Mouse (Mus musculus): Measurements from ENCODE around the gene Slc27a3. TPM values are rescaled to one million over a fixed set of nuclear protein-coding genes. Genes with fewer than 3 reads are reported as not detected.
A peak's percentile ranks its signal among the peaks of the same experiment; 100 is the strongest.
"Not testable (repeated sequence)": the region's sequence is repeated elsewhere in the genome, so short reads cannot be mapped to it uniquely, and the experiment has no call there.

Slc27a3 gene
- total and polyA plus RNA-seq, 3 experiments: 0.76 to 3.7 (median 1.1) TPM

GRCm38 (mm10) chr3:90359230-90359629 lies 30.5 kb downstream of the Slc27a3 start:
- intact Hi-C loops (cut with DNase I): no loop called here
- Histone ChIP-seq H3K27me3 (ENCODE audit: control insufficient read depth, insufficient read depth, low read length) (no peaks in the 10 kb centered on the region), H3K9ac (ENCODE audit: low read depth, low read length) (no peak overlapping the region), H3K36me3 (ENCODE audit: control insufficient read depth, insufficient read depth, low read length) (peaks cover 8% of the 10 kb centered on the region), H3K4me1 (ENCODE audit: control insufficient read depth, insufficient read depth, low read length) (no peaks in the 10 kb centered on the region), H3K27ac (no peak overlapping the region), H3K4me3 (no peak overlapping the region), H3K79me2 (replicated peaks; ENCODE audit: control insufficient read depth, insufficient read depth, low read length) (no peaks in the 10 kb centered on the region)
- no peak for DNase-seq
- WGBS: 59% methylated on average over 1 of the region's 1 CpGs
- no peak for TF ChIP-seq CTCF (IDR thresholded peaks at IDR 0.05)
- no peak for TF ChIP-seq EP300 (IDR thresholded peaks at IDR 0.05; ENCODE audit: insufficient read depth, low read depth, low read length)
- TF ChIP-seq POLR2A (IDR thresholded peaks at IDR 0.05; ENCODE audit: insufficient read depth, low read depth, low read length): no peak

GRCm38 (mm10) chr3:90357959-90358358 lies 31.8 kb downstream of the Slc27a3 start:
- intact Hi-C loops (cut with DNase I): no loop called here
- no peak overlapping the region for H3K4me3 ChIP-seq
- no peak overlapping the region for H3K27ac ChIP-seq
- no peaks in the 10 kb centered on the region for H3K27me3 ChIP-seq (ENCODE audit: control insufficient read depth, insufficient read depth, low read length)
- H3K79me2 ChIP-seq (replicated peaks; ENCODE audit: control insufficient read depth, insufficient read depth, low read length): no peaks in the 10 kb centered on the region
- H3K4me1 ChIP-seq (ENCODE audit: control insufficient read depth, insufficient read depth, low read length): no peaks in the 10 kb centered on the region
- WGBS: 60% methylated on average over 7 of the region's 7 CpGs
- H3K36me3 ChIP-seq (ENCODE audit: control insufficient read depth, insufficient read depth, low read length): peaks cover 9% of the 10 kb centered on the region
- no peak overlapping the region for H3K9ac ChIP-seq (ENCODE audit: low read depth, low read length)
- DNase-seq: no peak
- no peak for TF ChIP-seq POLR2A (IDR thresholded peaks at IDR 0.05; ENCODE audit: insufficient read depth, low read depth, low read length)
- TF ChIP-seq CTCF (IDR thresholded peaks at IDR 0.05): no peak
- no peak for TF ChIP-seq EP300 (IDR thresholded peaks at IDR 0.05; ENCODE audit: insufficient read depth, low read depth, low read length)

- no peak for DNase-seq
- Histone ChIP-seq H3K27ac (no peak overlapping the region), H3K79me2 (replicated peaks; ENCODE audit: control insufficient read depth, insufficient read depth, low read length) (0 out of 2 replicates have a peak, but pooled peaks cover 1% of the 10 kb centered on the region), H3K27me3 (ENCODE audit: control insufficient read depth, insufficient read depth, low read length) (no peaks in the 10 kb centered on the region), H3K4me1 (ENCODE audit: control insufficient read depth, insufficient read depth, low read length) (no peaks in the 10 kb centered on the region), H3K36me3 (ENCODE audit: control insufficient read depth, insufficient read depth, low read length) (peaks cover 7% of the 10 kb centered on the region), H3K9ac (ENCODE audit: low read depth, low read length) (no peak overlapping the region), H3K4me3 (no peak overlapping the region)
- TF ChIP-seq CTCF (IDR thresholded peaks at IDR 0.05): peak; percentile 38
- no peak for TF ChIP-seq POLR2A (IDR thresholded peaks at IDR 0.05; ENCODE audit: insufficient read depth, low read depth, low read length)
- no peak for TF ChIP-seq EP300 (IDR thresholded peaks at IDR 0.05; ENCODE audit: insufficient read depth, low read depth, low read length)
- WGBS: 96% methylated on average over 4 of the region's 4 CpGs
- intact Hi-C loops (cut with DNase I): no loop called here
These were observed 41.9 kb downstream of the Slc27a3 start for GRCm38 (mm10) chr3:90347847-90348246.

- intact Hi-C loops (cut with DNase I): loop anchor here (5.0 kb wide), 1 partner anchor 51 kb away; the partner anchor contains the start of gene Gatad2b
- not testable (repeated sequence) for H3K4me1 ChIP-seq (ENCODE audit: control insufficient read depth, insufficient read depth, low read length); DNase-seq; H3K4me3 ChIP-seq; H3K27me3 ChIP-seq (ENCODE audit: control insufficient read depth, insufficient read depth, low read length); H3K36me3 ChIP-seq (ENCODE audit: control insufficient read depth, insufficient read depth, low read length); H3K27ac ChIP-seq; H3K9ac ChIP-seq (ENCODE audit: low read depth, low read length); H3K79me2 ChIP-seq (replicated peaks; ENCODE audit: control insufficient read depth, insufficient read depth, low read length)
- 82% methylated on average over 2 of the region's 2 CpGs for WGBS
- TF ChIP-seq CTCF (IDR thresholded peaks at IDR 0.05): peak; percentile 44
These were observed 46.9 kb downstream of the Slc27a3 start for GRCm38 (mm10) chr3:90342853-90343252.

- intact Hi-C loops (cut with DNase I): loop anchor here (5.0 kb wide), 1 partner anchor 48 kb away; the partner anchor contains the start of gene Gatad2b
- H3K9ac ChIP-seq (ENCODE audit: low read depth, low read length): no peak overlapping the region
- TF ChIP-seq EP300 (IDR thresholded peaks at IDR 0.05; ENCODE audit: insufficient read depth, low read depth, low read length): no peak
- TF ChIP-seq POLR2A (IDR thresholded peaks at IDR 0.05; ENCODE audit: insufficient read depth, low read depth, low read length): no peak
- TF ChIP-seq CTCF (IDR thresholded peaks at IDR 0.05): no peak
These were observed 49.6 kb downstream of the Slc27a3 start for GRCm38 (mm10) chr3:90340177-90340576.

GRCm38 (mm10) chr3:90338190-90338589 lies 51.5 kb downstream of the Slc27a3 start:
- WGBS: 53% methylated on average over 3 of the region's 3 CpGs
- Histone ChIP-seq H3K79me2 (replicated peaks; ENCODE audit: control insufficient read depth, insufficient read depth, low read length) (peaks cover 5% of the 10 kb centered on the region), H3K36me3 (ENCODE audit: control insufficient read depth, insufficient read depth, low read length) (peaks cover 4% of the 10 kb centered on the region), H3K27ac (no peak overlapping the region), H3K4me1 (ENCODE audit: control insufficient read depth, insufficient read depth, low read length) (peaks cover 3% of the 10 kb centered on the region; the same call in 1 of the 2 replicates), H3K4me3 (no peak overlapping the region), H3K9ac (ENCODE audit: low read depth, low read length) (no peak overlapping the region), H3K27me3 (ENCODE audit: control insufficient read depth, insufficient read depth, low read length) (no peaks in the 10 kb centered on the region)
- TF ChIP-seq POLR2A (IDR thresholded peaks at IDR 0.05; ENCODE audit: insufficient read depth, low read depth, low read length) (no peak), CTCF (IDR thresholded peaks at IDR 0.05) (no peak), EP300 (IDR thresholded peaks at IDR 0.05; ENCODE audit: insufficient read depth, low read depth, low read length) (no peak)
- intact Hi-C loops (cut with DNase I): no loop called here
- DNase-seq: no peak

More at GRCm38 (mm10) chr3:90340177-90340576, 49.6 kb downstream of the Slc27a3 start:
- DNase-seq: no peak
- Histone ChIP-seq H3K4me3 (no peak overlapping the region), H3K4me1 (ENCODE audit: control insufficient read depth, insufficient read depth, low read length) (peaks cover 3% of the 10 kb centered on the region; the same call in 1 of the 2 replicates), H3K27me3 (ENCODE audit: control insufficient read depth, insufficient read depth, low read length) (no peaks in the 10 kb centered on the region), H3K27ac (no peak overlapping the region), H3K36me3 (ENCODE audit: control insufficient read depth, insufficient read depth, low read length) (peaks cover 2% of the 10 kb centered on the region), H3K79me2 (replicated peaks; ENCODE audit: control insufficient read depth, insufficient read depth, low read length) (peaks cover 3% of the 10 kb centered on the region)
